Mouse (Mus musculus) layer of hippocampus, adult 11-12 months (tissue): ENCODE data around the gene Rrad.

Experiments
- DNase-seq: peaks from one replicate; pipeline ENCODE4 v3.0.0; 2022; ENCODE audit warnings: low spot score

The Rrad gene

GRCm38 (mm10) chr8:104611613-104612012 lies 19.5 kb downstream of the Rrad start:
- DNase-seq, result no peak

- DNase-seq, result no peak
Measured at GRCm38 (mm10) chr8:104610185-104610766, 20.9 kb downstream of the Rrad start.

DNA sequence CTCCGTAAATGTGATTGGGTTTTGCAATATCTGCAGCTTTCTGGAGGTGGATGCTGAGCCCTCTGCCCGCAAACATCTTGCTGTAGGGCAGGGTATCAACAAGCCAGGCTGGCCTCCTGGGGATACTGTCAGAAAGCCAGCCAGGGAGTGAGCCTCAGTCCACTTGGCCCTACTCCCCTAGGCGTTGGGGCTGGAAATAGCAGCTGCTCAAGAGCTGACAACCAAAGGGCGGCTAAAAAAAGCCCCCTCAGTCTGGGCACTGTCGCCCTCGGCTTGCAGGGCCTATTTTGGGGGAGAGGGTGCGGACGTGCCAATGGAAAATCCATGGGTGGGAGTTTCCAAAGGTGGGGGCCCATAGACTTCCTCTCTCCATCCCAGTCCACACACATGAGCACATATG lies 21.9 kb downstream of the Rrad start:
- no peak for DNase-seq

DNA sequence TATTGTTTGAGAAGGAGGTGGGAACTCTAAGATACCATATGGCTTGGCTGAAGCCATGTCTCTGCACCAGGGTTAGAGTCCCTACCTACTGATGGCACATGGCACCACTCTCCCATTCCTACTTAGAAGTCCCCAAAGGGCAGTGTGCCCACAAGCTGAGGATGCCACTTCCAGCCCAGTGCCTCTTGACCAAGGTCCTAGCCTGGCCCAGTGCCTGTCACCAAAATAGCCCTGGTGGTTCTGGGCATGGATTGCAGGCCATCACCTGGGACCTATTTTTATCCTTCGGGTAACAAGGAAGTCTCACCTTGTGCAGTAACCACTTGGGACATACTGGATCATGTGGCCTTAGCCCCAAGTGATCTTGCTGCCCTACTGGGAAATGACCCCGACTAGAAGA lies 23.2 kb downstream of the Rrad start:
- DNase-seq, result no peak

DNA sequence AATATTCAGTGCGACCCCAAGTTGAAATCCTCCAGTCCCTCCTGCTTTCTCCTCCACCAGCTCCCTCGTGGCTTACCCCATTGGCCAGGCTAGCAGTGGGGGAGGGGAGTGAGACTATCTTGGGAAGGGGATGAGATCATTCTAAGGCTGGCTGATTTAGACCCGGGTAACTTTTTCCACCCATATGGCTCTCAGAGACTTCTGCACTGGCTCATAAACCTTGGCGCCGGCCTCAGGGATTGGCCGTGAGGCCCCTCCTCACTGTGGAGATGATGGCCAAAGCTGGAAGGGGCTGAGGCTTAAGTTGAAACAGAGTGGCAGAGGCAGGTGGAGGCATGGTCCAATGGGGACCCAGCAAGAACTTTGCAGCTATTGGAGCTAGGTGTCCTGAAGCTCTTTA lies 24.8 kb downstream of the Rrad start:
- DNase-seq, result no peak

DNA sequence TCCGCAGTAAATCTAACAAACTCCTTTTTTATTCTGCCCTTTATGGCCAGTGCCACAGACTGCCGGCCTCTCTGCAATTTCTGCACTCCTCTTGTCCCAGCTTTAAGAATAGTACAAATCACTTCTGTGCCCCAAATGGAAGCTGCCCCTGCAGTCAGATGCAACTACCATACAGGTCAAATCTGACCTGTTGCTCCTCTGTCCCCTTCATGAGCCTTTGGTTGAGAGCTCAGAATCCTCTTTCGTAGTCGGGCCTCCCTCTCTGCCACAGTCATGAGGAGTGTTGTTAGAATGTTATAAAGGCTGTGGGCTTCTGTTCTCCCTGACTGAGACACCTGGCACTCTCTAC lies 27.9 kb downstream of the Rrad start:
- DNase-seq, result no peak

GRCm38 (mm10) chr8:104602468-104603244 lies 28.5 kb downstream of the Rrad start:
- DNase-seq, result peak; percentile 90

GRCm38 (mm10) chr8:104601941-104602371 lies 29.2 kb downstream of the Rrad start:
- DNase-seq, result no peak

GRCm38 (mm10) chr8:104601386-104601785 lies 29.7 kb downstream of the Rrad start:
- DNase-seq, result no peak

GRCm38 (mm10) chr8:104598496-104598895 lies 32.6 kb downstream of the Rrad start:
- no peak for DNase-seq

GRCm38 (mm10) chr8:104597656-104598055 lies 33.5 kb downstream of the Rrad start:
- DNase-seq, result no peak

DNA sequence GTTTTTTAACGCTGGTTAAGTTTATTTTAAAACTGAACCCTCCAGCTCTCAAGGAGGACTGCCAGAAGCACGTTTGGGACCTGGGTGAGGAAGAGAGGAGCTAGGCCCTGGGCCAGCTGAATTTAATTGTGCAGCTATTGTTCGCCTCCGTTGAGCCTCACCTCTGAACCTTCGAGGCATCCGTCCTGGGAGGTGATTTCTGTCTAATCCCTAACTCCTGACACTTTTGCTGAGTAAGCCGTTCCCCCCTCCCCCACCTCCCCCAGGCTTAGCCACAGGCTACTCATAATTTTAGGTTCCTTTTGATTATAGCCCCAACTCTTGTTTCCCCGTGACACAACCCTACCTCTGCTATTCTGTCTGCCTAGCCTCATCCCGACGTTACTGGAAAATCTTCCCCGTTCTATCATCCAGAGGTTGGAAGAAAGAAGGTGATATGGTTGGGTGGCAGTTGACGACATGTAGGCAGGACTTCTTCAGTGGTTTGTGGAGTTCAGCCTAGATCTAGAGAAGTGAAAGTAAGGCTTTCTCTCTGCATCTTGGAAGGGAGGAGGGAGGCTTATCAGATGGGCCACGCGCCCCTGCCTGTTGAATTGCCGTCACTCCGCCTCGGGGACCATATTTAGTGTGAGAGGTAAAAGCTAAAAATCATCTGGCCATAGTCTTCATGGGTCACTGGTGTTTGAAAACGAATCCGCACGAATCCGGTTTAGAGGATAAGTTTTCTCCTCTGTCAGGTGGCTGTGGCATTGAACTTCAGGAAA lies 35.2 kb downstream of the Rrad start:
- DNase-seq, result no peak

- no peak for DNase-seq
Measured at GRCm38 (mm10) chr8:104594611-104595362, 36.3 kb downstream of the Rrad start.

- no peak for DNase-seq
Measured at GRCm38 (mm10) chr8:104593536-104594325, 37.4 kb downstream of the Rrad start.

GRCm38 (mm10) chr8:104592566-104592965 lies 38.6 kb downstream of the Rrad start:
- no peak for DNase-seq

GRCm38 (mm10) chr8:104591856-104592255 lies 39.3 kb downstream of the Rrad start:
- no peak for DNase-seq

GRCm38 (mm10) chr8:104591133-104591834 lies 39.8 kb downstream of the Rrad start, which contains the start of gene Pdp2:
Gene Pdp2 (plus strand): TSS chr8:104591451.
- DNase-seq, result peak; percentile 95

GRCm38 (mm10) chr8:104590284-104590683 lies 40.8 kb downstream of the Rrad start:
- DNase-seq, result no peak

GRCm38 (mm10) chr8:104584522-104584921 lies 46.6 kb downstream of the Rrad start:
- no peak for DNase-seq
